Mouse (Mus musculus) embryonic facial prominence, embryonic 11.5 days (tissue): ENCODE results near the gene Vat1. TPM values are rescaled to one million over a fixed set of nuclear protein-coding genes. Genes with fewer than 3 reads are reported as not detected.
"Not testable (repeated sequence)": the region's sequence is repeated elsewhere in the genome, so short reads cannot be mapped to it uniquely, and the experiment has no call there.

Experiments
- ATAC-seq: fragments of 200-750 bp; cut with Nextera tagmentation; replicated peaks from 2 replicates; pipeline ENCODE4 v1.8.0; 2017; ENCODE audit warnings: low read depth; ENCODE audit not compliant: insufficient number of reproducible peaks, low FRiP score, low TSS enrichment
- DNase-seq: peaks from one replicate; pipeline ENCODE4 v3.0.0-alpha.2; 2015; ENCODE audit warnings: low spot score
- H3K27ac ChIP-seq: fragments of 300-500 bp; sonication (generic); replicated peaks from 2 replicates; pipeline ENCODE4 v1.5.1; 2014; ENCODE audit warnings: mild to moderate bottlenecking, low read depth, low read length, control low read depth
- H3K27me3 ChIP-seq: fragments of 300-500 bp; sonication (generic); 2 replicates; pipeline ENCODE4 v1.6.1; 2014; ENCODE audit warnings: mild to moderate bottlenecking, low read length, moderate library complexity, mixed read lengths; ENCODE audit not compliant: control insufficient read depth, insufficient read depth
- H3K36me3 ChIP-seq: fragments of 300-500 bp; sonication (generic); replicated peaks from 2 replicates; pipeline ENCODE4 v1.6.1; 2014; ENCODE audit warnings: low read depth, mild to moderate bottlenecking, low read length, moderate library complexity, mixed read lengths; ENCODE audit not compliant: control insufficient read depth, insufficient read depth
- H3K4me1 ChIP-seq: fragments of 300-500 bp; sonication (generic); 2 replicates; pipeline ENCODE4 v1.6.1; 2014; ENCODE audit warnings: low read length, mixed read lengths; ENCODE audit not compliant: control insufficient read depth, insufficient read depth
- H3K4me2 ChIP-seq: fragments of 300-500 bp; sonication (generic); 2 replicates; pipeline ENCODE4 v1.6.1; 2014; ENCODE audit warnings: low read depth, mild to moderate bottlenecking, control low read depth, low read length, moderate library complexity
- H3K4me3 ChIP-seq: fragments of 300-500 bp; sonication (generic); 2 replicates; pipeline ENCODE4 v1.5.1; 2014; ENCODE audit warnings: low read depth, low read length, control low read depth
- H3K9ac ChIP-seq: fragments of 300-500 bp; sonication (generic); replicated peaks from 2 replicates; pipeline ENCODE4 v1.6.1; 2014; ENCODE audit warnings: mild to moderate bottlenecking, control low read depth, low read length
- H3K9me3 ChIP-seq: fragments of 300-500 bp; sonication (generic); replicated peaks from 2 replicates; pipeline ENCODE4 v1.6.1; 2016; ENCODE audit warnings: mild to moderate bottlenecking, low read length, inconsistent platforms, mixed read lengths; ENCODE audit not compliant: control insufficient read depth
- WGBS: fragments of 180-500 bp; shearing (Covaris S2); extraction: QIAGEN DNeasy Blood & Tissue Kit; methylation state at CpG from one replicate; pipeline ENCODE4 v1.1.7; 2014; 5-methylcytosine and 5-hydroxymethylcytosine counted together
- polyA plus RNA-seq: library from polyadenylated mRNA; unstranded; fragments of >200 nt; fragmentation: Nextera tagmentation; extraction: Ambion mirVana; gene quantifications from 2 replicates; pipeline ENCODE4 v1.2.1, GENCODE M21; 2014

The Vat1 gene
- polyA plus RNA-seq, 1 experiment from 2014 or later = 20.9 TPM

DNA sequence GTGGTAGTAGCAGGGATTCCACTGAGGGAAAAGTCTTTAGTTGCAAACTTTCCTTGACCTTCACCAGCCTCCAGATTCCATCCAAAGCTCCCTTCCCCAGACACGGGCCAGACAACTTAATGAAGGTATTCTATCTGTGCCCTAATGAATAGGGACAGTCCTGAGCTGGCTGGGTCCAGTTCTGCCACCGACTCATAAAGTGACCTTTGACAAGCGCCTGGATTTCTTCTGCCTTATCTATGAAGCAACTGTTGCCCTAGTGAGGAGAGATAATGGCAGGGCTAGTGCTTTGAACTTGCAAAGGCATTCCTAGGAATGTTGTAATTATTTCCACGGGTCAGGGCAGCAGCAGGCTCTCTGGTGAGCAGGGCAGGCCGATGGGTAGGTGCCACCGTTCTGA is 14.9 kb upstream of the Vat1 start:
- no peak overlapping the region for H3K27ac ChIP-seq
- H3K9ac ChIP-seq = no peak overlapping the region
- ATAC-seq (no peak), DNase-seq (no peak)
- H3K36me3 ChIP-seq = no peaks in the 10 kb centered on the region
- H3K4me2 ChIP-seq = no peak overlapping the region
- H3K4me3 ChIP-seq = no peak overlapping the region
- H3K27me3 ChIP-seq = no peaks in the 10 kb centered on the region
- 64% methylated on average over 6 of the region's 6 CpGs for WGBS
- H3K9me3 ChIP-seq = no peaks in the 10 kb centered on the region
- peaks cover 2% of the 10 kb centered on the region; the same call in 1 of the 2 replicates for H3K4me1 ChIP-seq

DNA sequence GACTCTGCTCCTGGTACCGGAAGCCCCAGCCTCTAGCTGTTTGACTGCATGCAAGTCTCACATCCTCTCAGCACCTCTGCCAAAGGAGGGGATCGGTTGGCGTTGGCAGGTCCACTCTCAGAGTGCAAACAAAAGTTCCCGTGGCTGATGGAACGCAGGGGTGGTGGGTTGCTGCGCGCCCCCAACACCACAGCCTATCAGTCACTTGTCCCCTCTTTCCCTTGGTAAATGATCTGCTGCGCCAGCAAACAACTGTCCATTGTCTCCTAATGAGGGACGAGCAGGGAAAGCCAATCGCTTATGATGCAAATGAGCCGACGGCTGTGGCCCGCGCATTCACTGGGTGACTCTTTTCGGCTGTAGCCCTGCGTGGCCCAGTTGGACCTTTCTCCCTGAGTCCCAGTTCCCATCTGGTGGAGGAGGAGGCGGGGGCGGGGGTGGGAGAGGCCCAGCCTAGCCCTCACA is 13.2 kb upstream of the Vat1 start:
- no peaks in the 10 kb centered on the region for H3K9me3 ChIP-seq
- H3K4me3 ChIP-seq = 0 out of 2 replicates have a peak overlapping the region, but pooled peaks have one; percentile 3
- H3K4me1 ChIP-seq = peaks cover 2% of the 10 kb centered on the region; the same call in 1 of the 2 replicates
- WGBS = 3% methylated on average over 18 of the region's 18 CpGs
- H3K27ac ChIP-seq = peak overlapping the region; percentile 41; the same call in 1 of the 2 replicates
- no peaks in the 10 kb centered on the region for H3K27me3 ChIP-seq
- ATAC-seq (no peak), DNase-seq (peak; percentile 25)
- no peaks in the 10 kb centered on the region for H3K36me3 ChIP-seq
- peak overlapping the region; percentile 32 for H3K4me2 ChIP-seq
- peak overlapping the region; percentile 50 for H3K9ac ChIP-seq

DNA sequence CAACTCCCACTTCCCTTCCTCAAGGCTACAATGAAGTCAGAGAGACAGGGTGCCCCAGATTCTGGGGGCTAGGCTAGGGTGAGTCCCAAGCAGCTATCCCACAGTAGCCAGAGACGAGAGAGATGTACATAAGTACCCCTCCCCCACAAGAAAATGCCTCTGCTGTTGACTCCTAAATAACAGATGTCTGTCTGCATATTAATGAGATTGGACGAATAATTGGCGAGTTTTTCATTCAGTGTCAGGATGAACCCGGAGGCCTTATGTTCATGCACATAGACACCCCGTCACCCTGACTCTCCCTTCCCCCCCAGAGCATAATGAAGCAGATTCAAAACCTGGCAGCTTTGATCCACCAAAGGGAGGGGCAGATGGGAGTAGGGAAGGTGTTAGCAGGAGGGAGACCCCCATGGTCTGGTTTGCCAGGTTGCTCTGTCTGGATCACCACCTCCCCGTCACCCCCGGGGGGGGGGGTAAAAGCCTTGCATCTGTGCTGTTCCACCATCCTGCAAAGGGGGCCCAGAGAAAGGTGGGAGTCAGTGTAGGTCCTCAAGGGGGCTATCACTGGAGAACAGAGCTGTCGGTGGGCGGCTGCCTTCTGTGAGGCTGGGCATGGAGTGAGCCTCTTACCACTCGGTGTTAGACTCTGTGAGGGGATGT is 11.7 kb upstream of the Vat1 start:
- Histone ChIP-seq H3K36me3 (no peaks in the 10 kb centered on the region), H3K4me3 (no peak overlapping the region), H3K9ac (no peak overlapping the region), H3K9me3 (no peaks in the 10 kb centered on the region), H3K27ac (peak overlapping the region; percentile 28; the same call in 1 of the 2 replicates), H3K27me3 (no peaks in the 10 kb centered on the region), H3K4me1 (peaks cover 2% of the 10 kb centered on the region; the same call in 1 of the 2 replicates), H3K4me2 (no peak overlapping the region)
- peak; percentile 73 for ATAC-seq
- no peak for DNase-seq
- 54% methylated on average over 10 of the region's 10 CpGs for WGBS

DNA sequence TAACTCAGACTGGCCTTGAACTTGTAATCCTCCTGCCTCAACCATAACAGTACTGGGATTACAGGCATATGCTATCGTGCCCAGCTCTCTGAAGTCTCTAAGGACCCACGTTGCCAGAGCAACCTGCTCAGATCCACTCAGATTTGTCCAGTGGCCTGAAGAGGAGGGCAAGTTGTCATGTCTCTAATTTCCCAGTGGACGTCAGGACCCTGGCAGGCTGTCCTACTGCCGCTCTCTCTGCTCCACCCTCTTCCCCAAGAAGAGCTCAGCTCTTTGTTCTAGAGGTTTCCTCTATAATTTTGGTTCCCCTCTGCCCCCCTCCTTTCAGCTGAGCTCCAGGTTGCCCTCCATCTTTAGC is 11.1 kb upstream of the Vat1 start:
- no peak for DNase-seq
- Histone ChIP-seq H3K4me3 (no peak overlapping the region), H3K9me3 (no peaks in the 10 kb centered on the region), H3K4me2 (no peak overlapping the region), H3K9ac (no peak overlapping the region), H3K36me3 (no peaks in the 10 kb centered on the region), H3K27me3 (no peaks in the 10 kb centered on the region), H3K4me1 (peaks cover 2% of the 10 kb centered on the region; the same call in 1 of the 2 replicates), H3K27ac (peak overlapping the region; percentile 28; the same call in 1 of the 2 replicates)
- ATAC-seq = peak; percentile 73
- WGBS = 35% methylated on average over 4 of the region's 4 CpGs

GRCm38 (mm10) chr11:101476361-101476760 is 10.3 kb upstream of the Vat1 start:
- WGBS = 87% methylated on average over 4 of the region's 4 CpGs
- H3K27ac ChIP-seq, H3K27me3 ChIP-seq, H3K4me2 ChIP-seq, H3K4me1 ChIP-seq, H3K9me3 ChIP-seq, ATAC-seq, H3K4me3 ChIP-seq, H3K9ac ChIP-seq, H3K36me3 ChIP-seq, DNase-seq: not testable (repeated sequence)

- H3K9ac ChIP-seq = no peak overlapping the region
- WGBS = 83% methylated on average over 5 of the region's 5 CpGs
- H3K36me3 ChIP-seq = no peaks in the 10 kb centered on the region
- H3K4me2 ChIP-seq = no peak overlapping the region
- DNase-seq = no peak
- no peak overlapping the region for H3K27ac ChIP-seq
- peaks cover under 1% of the 10 kb centered on the region; the same call in 1 of the 2 replicates for H3K4me1 ChIP-seq
- H3K27me3 ChIP-seq = no peaks in the 10 kb centered on the region
- no peak overlapping the region for H3K4me3 ChIP-seq
- no peak for ATAC-seq
- no peaks in the 10 kb centered on the region for H3K9me3 ChIP-seq
Measured at GRCm38 (mm10) chr11:101474298-101474697, 8.3 kb upstream of the Vat1 start.

- H3K9ac ChIP-seq, H3K9me3 ChIP-seq, H3K4me1 ChIP-seq, H3K27me3 ChIP-seq, H3K36me3 ChIP-seq, H3K4me2 ChIP-seq, DNase-seq, ATAC-seq, H3K4me3 ChIP-seq, H3K27ac ChIP-seq: not testable (repeated sequence)
- WGBS = 90% methylated on average over 1 of the region's 1 CpGs
Measured at GRCm38 (mm10) chr11:101473686-101474085, 7.7 kb upstream of the Vat1 start.

DNA sequence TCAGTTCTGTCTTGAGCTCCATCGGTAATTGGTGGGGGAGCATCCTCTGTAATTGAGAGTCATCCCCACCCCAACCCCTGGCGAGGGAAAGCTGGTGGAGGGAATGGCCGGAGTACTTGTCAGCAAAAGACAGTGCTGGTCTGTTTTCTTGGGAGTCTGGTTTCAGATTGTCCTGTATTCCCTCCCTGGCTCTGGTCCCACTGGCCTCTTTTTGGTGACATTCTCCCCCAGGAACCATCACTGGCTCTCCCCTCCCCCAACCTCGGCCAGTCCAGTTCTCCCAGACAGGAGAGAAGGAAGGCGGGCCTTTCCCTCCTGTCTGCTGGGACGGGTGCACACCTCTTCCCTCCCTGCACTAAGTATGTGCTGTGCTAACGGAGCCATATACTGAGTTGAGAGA is 6.3 kb upstream of the Vat1 start:
- H3K27me3 ChIP-seq = no peaks in the 10 kb centered on the region
- H3K36me3 ChIP-seq = no peaks in the 10 kb centered on the region

More for the DNA sequence above, 6.3 kb upstream of the Vat1 start:
- 43% methylated on average over 7 of the region's 7 CpGs for WGBS
- DNase-seq = no peak
- H3K4me3 ChIP-seq = no peak overlapping the region
- ATAC-seq = no peak
- H3K27ac ChIP-seq = no peak overlapping the region
- H3K4me2 ChIP-seq = no peak overlapping the region
- no peak overlapping the region for H3K9ac ChIP-seq
- no peaks in the 10 kb centered on the region for H3K9me3 ChIP-seq
- no peaks in the 10 kb centered on the region for H3K4me1 ChIP-seq
